Mouse (Mus musculus) forebrain, embryonic 10.5 days (tissue): Measurements from ENCODE around the gene Psmd2. TPM values are rescaled to one million over a fixed set of nuclear protein-coding genes. Genes with fewer than 3 reads are reported as not detected.

Source experiments
- DNase-seq: peaks from one replicate; pipeline ENCODE4 v3.0.0-alpha.2; 2017; ENCODE audit warnings: low spot score; ENCODE audit errors: extremely low spot score
- H3K27ac ChIP-seq: fragments of 300-500 bp; sonication (generic); 2 replicates; pipeline ENCODE4 v1.5.1; 2016; ENCODE audit warnings: mild to moderate bottlenecking
- H3K27me3 ChIP-seq: fragments of 300-500 bp; sonication (generic); 2 replicates; pipeline ENCODE4 v1.6.1; 2016; ENCODE audit warnings: mild to moderate bottlenecking; ENCODE audit not compliant: poor library complexity, severe bottlenecking
- H3K36me3 ChIP-seq: fragments of 300-500 bp; sonication (generic); replicated peaks from 2 replicates; pipeline ENCODE4 v1.6.1; 2016; ENCODE audit warnings: mild to moderate bottlenecking, moderate library complexity
- H3K4me1 ChIP-seq: fragments of 300-500 bp; sonication (generic); 2 replicates; pipeline ENCODE4 v1.6.1; 2016
- H3K4me3 ChIP-seq: fragments of 300-500 bp; sonication (generic); 2 replicates; pipeline ENCODE4 v1.5.1; 2016; ENCODE audit warnings: mild to moderate bottlenecking, moderate library complexity
- H3K9me3 ChIP-seq: fragments of 300-500 bp; sonication (generic); 2 replicates; pipeline ENCODE4 v1.6.1; 2016; ENCODE audit warnings: mild to moderate bottlenecking, moderate library complexity
- WGBS: fragments of 180-500 bp; shearing (Covaris S2); methylation state at CpG from one replicate; pipeline ENCODE4 v1.1.7; 2016; 5-methylcytosine and 5-hydroxymethylcytosine counted together
- microRNA counts: library from miRNA; unstranded; fragments of <30 nt; microRNA quantifications from one replicate; lab custom pipeline; 2017
- microRNA-seq: library from miRNA; unstranded; fragments of <30 nt; microRNA quantifications from one replicate; pipeline ENCODE4, GENCODE M21; 2017
- polyA plus RNA-seq: library from polyadenylated mRNA; unstranded; fragments of >200 nt; fragmentation: Nextera tagmentation; extraction: Ambion mirVana; gene quantifications from 2 replicates; pipeline ENCODE4 v1.2.1, GENCODE M21; 2016

The Psmd2 gene
- polyA plus RNA-seq, 1 experiment from 2014 or later: 544 TPM

GRCm38 (mm10) chr16:20710370-20710769, 58.9 kb downstream of the Psmd2 start:
- no peaks in the 10 kb centered on the region for H3K9me3 ChIP-seq
- peaks cover 6% of the 10 kb centered on the region; the same call in 1 of the 2 replicates for H3K27me3 ChIP-seq
- no peak for DNase-seq
- H3K4me1 ChIP-seq: peaks cover 37% of the 10 kb centered on the region
- 94% methylated on average over 11 of the region's 11 CpGs for WGBS
- H3K4me3 ChIP-seq: no peak overlapping the region
- H3K27ac ChIP-seq: no peak overlapping the region
- H3K36me3 ChIP-seq: peaks cover 80% of the 10 kb centered on the region

- 83% methylated on average over 4 of the region's 4 CpGs for WGBS
- H3K36me3 ChIP-seq: peaks cover 76% of the 10 kb centered on the region
- peaks cover 6% of the 10 kb centered on the region; the same call in 1 of the 2 replicates for H3K27me3 ChIP-seq
- no peaks in the 10 kb centered on the region for H3K9me3 ChIP-seq
- DNase-seq: no peak
- H3K4me3 ChIP-seq: no peak overlapping the region
- H3K27ac ChIP-seq: no peak overlapping the region
- peaks cover 38% of the 10 kb centered on the region for H3K4me1 ChIP-seq
Observed at GRCm38 (mm10) chr16:20710810-20711209, 59.4 kb downstream of the Psmd2 start.

- WGBS: 72% methylated on average over 9 of the region's 9 CpGs
- Histone ChIP-seq H3K4me3 (no peak overlapping the region), H3K36me3 (peaks cover 62% of the 10 kb centered on the region), H3K27me3 (peaks cover 6% of the 10 kb centered on the region; the same call in 1 of the 2 replicates), H3K4me1 (peaks cover 40% of the 10 kb centered on the region), H3K9me3 (no peaks in the 10 kb centered on the region), H3K27ac (no peak overlapping the region)
- DNase-seq: no peak
Observed at GRCm38 (mm10) chr16:20712190-20712589, 60.7 kb downstream of the Psmd2 start.

- Histone ChIP-seq H3K27ac (no peak overlapping the region), H3K9me3 (no peaks in the 10 kb centered on the region), H3K36me3 (peaks cover 55% of the 10 kb centered on the region), H3K27me3 (peaks cover 6% of the 10 kb centered on the region; the same call in 1 of the 2 replicates), H3K4me3 (no peak overlapping the region), H3K4me1 (peaks cover 47% of the 10 kb centered on the region)
- DNase-seq: no peak
- WGBS: 88% methylated on average over 7 of the region's 7 CpGs
Observed at GRCm38 (mm10) chr16:20712889-20713288, 61.4 kb downstream of the Psmd2 start.

MicroRNAs within 50 kb of the gene (microRNA counts, 519-probe panel; counts per million panel counts)
- 5,779 counts per million, percentile 90 among the panel's probes with 10 or more counts for microRNA mmu-miR-1224 (lab: Ali Mortazavi, UCI)

Small RNAs within 50 kb of the gene (microRNA-seq; reads per million reads assigned to microRNA genes)
- gene Mir1224: not detected

Other genes with a start within 250 kb of the Psmd2 start
- gene Abcc5, start 225.3 kb upstream of the Psmd2 start, polyA plus RNA-seq: 57.1 and 59.8 TPM in 2 replicates
- 158 and 160 TPM in 2 replicates for gene Eif2b5, start 152.8 kb upstream of the Psmd2 start, polyA plus RNA-seq
- gene Dvl3, start 134.7 kb upstream of the Psmd2 start, polyA plus RNA-seq: 28.8 and 30.5 TPM in 2 replicates
- gene Ap2m1, start 116.2 kb upstream of the Psmd2 start, polyA plus RNA-seq: 628 and 638 TPM in 2 replicates
- gene Abcf3, start 103.1 kb upstream of the Psmd2 start, polyA plus RNA-seq: 58.3 and 62.6 TPM in 2 replicates
- 0.84 and 0.97 TPM in 2 replicates for gene Vwa5b2, start 62.2 kb upstream of the Psmd2 start, polyA plus RNA-seq
- gene Eef1akmt4, start 40.1 kb upstream of the Psmd2 start, polyA plus RNA-seq: 43.3 and 44.1 TPM in 2 replicates
- gene Gm49333, start 40.0 kb upstream of the Psmd2 start, polyA plus RNA-seq: not detected in 2 replicates
- 61.9 and 62.6 TPM in 2 replicates for gene Alg3, start 39.9 kb upstream of the Psmd2 start, polyA plus RNA-seq
- 2.4 and 2.5 TPM in 2 replicates for gene Camk2n2, start 30.4 kb upstream of the Psmd2 start, polyA plus RNA-seq
- gene Ece2, start 21.8 kb upstream of the Psmd2 start, polyA plus RNA-seq: 4.3 and 5.1 TPM in 2 replicates
- 254 TPM in 2 replicates for gene Eif4g1, start 16.7 kb downstream of the Psmd2 start, polyA plus RNA-seq
- 6.3 and 7.1 TPM in 2 replicates for gene Fam131a, start 41.6 kb downstream of the Psmd2 start, polyA plus RNA-seq
- gene Polr2h, start 66.0 kb downstream of the Psmd2 start, polyA plus RNA-seq: 155 and 163 TPM in 2 replicates
- 11.4 and 12.5 TPM in 2 replicates for gene Clcn2, start 66.1 kb downstream of the Psmd2 start, polyA plus RNA-seq
- gene Chrd, start 81.5 kb downstream of the Psmd2 start, polyA plus RNA-seq: 0.87 and 1.2 TPM in 2 replicates
- gene Thpo, start 82.9 kb downstream of the Psmd2 start, polyA plus RNA-seq: 0.31 and 0.46 TPM in 2 replicates